Mouse (Mus musculus) G1E (cell line): ENCODE results near the gene Fam163b. TPM values are rescaled to one million over a fixed set of nuclear protein-coding genes. Genes with fewer than 3 reads are reported as not detected.

Experiments
- ATAC-seq: 2 replicates; pipeline ENCODE4 v1.8.0; 2016; ENCODE audit warnings: mild to moderate bottlenecking; ENCODE audit not compliant: insufficient number of reproducible peaks, poor library complexity, low FRiP score, severe bottlenecking; ENCODE audit errors: extremely low read depth
- DNase-seq: peaks from one replicate; pipeline ENCODE4 v3.0.0; 2012; ENCODE audit warnings: low spot score
- H3K27me3 ChIP-seq: 2 replicates; pipeline ENCODE4 v1.6.1; 2012; ENCODE audit warnings: mild to moderate bottlenecking, low read length, inconsistent platforms; ENCODE audit not compliant: insufficient read depth
- H3K36me3 ChIP-seq: replicated peaks from 2 replicates; pipeline ENCODE3; 2012; ENCODE audit warnings: mild to moderate bottlenecking, inconsistent platforms
- H3K4me1 ChIP-seq: 2 replicates; pipeline ENCODE4 v1.6.1; 2012; ENCODE audit warnings: low read depth, low read length, inconsistent platforms, mixed read lengths; ENCODE audit not compliant: insufficient read depth
- H3K4me3 ChIP-seq: 2 replicates; pipeline ENCODE4 v1.5.1; 2012; ENCODE audit warnings: low read depth, mild to moderate bottlenecking, inconsistent platforms, low read length, moderate library complexity, mixed read lengths
- H3K9me3 ChIP-seq: replicated peaks from 2 replicates; pipeline ENCODE4 v1.6.1; 2012; ENCODE audit warnings: inconsistent platforms
- CTCF ChIP-seq: IDR thresholded peaks from 2 replicates; pipeline ENCODE4 v1.5.1; 2012; ENCODE audit warnings: low read depth, low read length, inconsistent platforms, mixed read lengths
- GATA1 ChIP-seq: IDR thresholded peaks from 2 replicates; pipeline ENCODE4 v1.6.1; 2012; ENCODE audit warnings: borderline replicate concordance, low read length, inconsistent platforms, mixed read lengths
- GATA2 ChIP-seq: IDR thresholded peaks from 2 replicates; pipeline ENCODE4 v1.6.1; 2012; ENCODE audit warnings: low read depth, low read length, inconsistent platforms, borderline replicate concordance
- POLR2AphosphoS5 ChIP-seq: IDR thresholded peaks from 2 replicates; pipeline ENCODE4 v1.6.1; 2012; ENCODE audit warnings: low read depth, low read length, inconsistent platforms; ENCODE audit not compliant: insufficient replicate concordance
- TAL1 ChIP-seq: conservative IDR thresholded peaks from 2 replicates; pipeline ENCODE4 v1.6.1; 2012; ENCODE audit warnings: low read depth, low read length, inconsistent platforms, mixed read lengths
- polyA plus RNA-seq: library from polyadenylated mRNA; stranded (reverse); fragments of >175 nt; gene quantifications from 2 replicates; pipeline ENCODE4 v1.2.3, GENCODE M21; 2012
- total RNA-seq, 2 experiments: library from RNA; stranded (forward) in 1 of 2; stranded (reverse) in 1 of 2; fragments of 200-1000 nt in 1 of 2; fragments of >200 nt in 1 of 2; fragmentation: Nextera tagmentation in 1 of 2; gene quantifications; 2 replicates each; pipeline ENCODE4 v1.2.3; 2014 to 2017

Gene Fam163b
- total and polyA plus RNA-seq, 3 experiments, result 0.16 TPM; not detected in 2

DNA sequence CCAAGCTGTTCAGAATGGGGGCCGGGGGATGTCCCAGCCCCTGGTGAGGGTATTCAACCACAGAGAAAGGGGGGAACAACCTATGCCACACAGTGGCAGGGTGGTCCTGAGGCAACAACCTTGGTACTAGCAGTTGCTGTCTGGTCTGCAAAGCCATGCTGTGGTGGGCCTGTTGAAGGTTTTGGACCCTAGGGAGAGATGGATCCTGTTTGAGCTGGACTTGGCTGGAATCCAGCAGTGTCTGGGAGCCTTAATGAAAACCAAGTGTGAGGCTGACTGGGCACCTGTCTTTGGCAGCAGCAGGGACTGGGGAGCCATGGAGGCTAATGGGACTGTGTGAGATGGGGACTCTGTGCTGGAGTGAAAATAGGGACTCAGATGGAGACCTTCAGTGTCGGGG, 62.6 kb downstream of the Fam163b start:
- no peaks in the 10 kb centered on the region for H3K36me3 ChIP-seq
- TF ChIP-seq CTCF (no peak), POLR2AphosphoS5 (no peak), TAL1 (no peak), GATA1 (no peak), GATA2 (no peak)
- peaks cover 13% of the 10 kb centered on the region for H3K27me3 ChIP-seq
- H3K9me3 ChIP-seq, result no peaks in the 10 kb centered on the region
- no peak for ATAC-seq
- no peak for DNase-seq
- H3K4me1 ChIP-seq, result no peaks in the 10 kb centered on the region
- no peak overlapping the region for H3K4me3 ChIP-seq

DNA sequence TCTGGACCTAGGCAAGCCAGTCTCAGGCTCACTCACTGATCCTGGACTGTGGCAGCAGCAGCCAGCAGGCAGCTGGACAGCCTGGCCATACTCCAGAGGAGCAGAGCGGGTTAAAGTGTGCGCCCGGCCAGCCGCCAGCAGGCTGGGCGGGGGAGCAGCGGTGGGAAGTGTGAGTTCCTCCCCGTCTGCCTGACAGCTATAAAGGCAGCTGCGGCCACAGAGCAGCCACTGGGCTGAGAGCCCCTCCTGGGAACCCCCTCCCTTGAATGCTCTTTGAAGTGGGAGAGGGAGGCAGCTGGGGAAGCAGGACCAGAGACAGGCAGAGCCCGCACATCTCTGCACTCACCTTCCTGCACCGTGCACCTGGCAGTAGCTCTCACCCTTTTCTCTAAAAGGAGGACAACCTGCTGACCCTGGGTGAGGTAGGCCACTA, 63.1 kb downstream of the Fam163b start, which contains the start of gene Adamtsl2:
TSS of gene Adamtsl2 (plus strand) at position 228 of the 433 bp plus-strand sequence.
- DNase-seq (no peak), ATAC-seq (no peak)
- no peaks in the 10 kb centered on the region for H3K4me1 ChIP-seq
- TF ChIP-seq TAL1 (no peak), POLR2AphosphoS5 (no peak), CTCF (no peak), GATA2 (no peak), GATA1 (no peak)
- H3K9me3 ChIP-seq, result no peaks in the 10 kb centered on the region
- no peak within 1 kb of the TSS for H3K4me3 ChIP-seq
- no peaks in the 10 kb centered on the region for H3K36me3 ChIP-seq
- H3K27me3 ChIP-seq, result peaks cover 13% of the 10 kb centered on the region

DNA sequence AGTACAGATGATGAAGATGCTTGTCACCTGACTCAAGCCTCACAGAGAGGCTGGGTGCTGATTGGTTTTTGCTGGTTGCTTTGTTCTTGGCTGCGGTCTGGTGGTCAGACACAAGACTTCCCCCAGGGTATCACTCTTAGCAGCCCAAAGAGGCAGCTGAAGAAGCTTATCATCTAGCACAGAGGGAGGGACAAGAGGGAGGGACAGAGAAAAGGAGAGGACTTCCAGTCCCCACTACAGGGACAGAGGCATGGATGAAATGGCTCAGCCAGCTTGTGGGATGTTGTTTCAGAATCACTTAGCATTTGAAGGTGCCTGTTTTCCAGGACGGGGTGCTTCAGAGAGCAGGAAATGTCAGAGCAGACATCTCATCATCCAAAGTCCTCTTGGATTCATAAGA, 64.0 kb downstream of the Fam163b start:
- H3K27me3 ChIP-seq, result peaks cover 13% of the 10 kb centered on the region
- H3K9me3 ChIP-seq, result no peaks in the 10 kb centered on the region
- no peak overlapping the region for H3K4me3 ChIP-seq
- no peak for DNase-seq
- no peaks in the 10 kb centered on the region for H3K4me1 ChIP-seq
- no peaks in the 10 kb centered on the region for H3K36me3 ChIP-seq
- TF ChIP-seq CTCF, result no peak
- no peak for TF ChIP-seq GATA2
- no peak for TF ChIP-seq POLR2AphosphoS5
- no peak for TF ChIP-seq TAL1
- no peak for TF ChIP-seq GATA1
- ATAC-seq, result no peak

DNA sequence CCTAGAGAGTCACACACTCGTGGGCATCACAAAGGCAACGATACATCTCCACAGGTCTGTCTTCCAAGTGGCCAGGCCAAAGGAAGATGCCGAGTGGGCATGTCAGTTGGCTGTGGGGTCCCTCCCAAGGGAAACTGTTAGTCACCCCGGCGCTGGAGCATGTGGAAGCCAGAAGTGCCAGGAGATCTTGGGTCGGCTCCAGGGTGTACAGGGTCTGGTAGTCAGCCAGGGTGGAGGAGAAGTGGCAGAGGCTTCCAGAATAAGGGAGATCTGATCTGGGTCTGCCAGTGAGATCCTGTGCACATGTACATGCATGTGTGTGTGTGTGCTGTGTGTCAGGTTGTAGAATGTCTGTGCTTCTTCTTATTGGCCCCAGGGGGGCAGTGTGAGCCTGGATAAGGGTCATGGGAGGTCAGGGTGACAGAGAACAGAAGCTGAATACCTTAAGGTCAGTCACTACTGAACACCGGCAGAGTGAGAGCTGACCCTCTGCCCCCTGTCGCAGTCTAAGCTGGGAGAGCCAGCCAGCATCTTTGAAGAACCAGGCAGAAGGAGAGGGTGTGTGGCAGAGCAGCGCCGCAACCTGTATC, 64.5 kb downstream of the Fam163b start:
- Histone ChIP-seq H3K4me1 (no peaks in the 10 kb centered on the region), H3K4me3 (no peak overlapping the region), H3K27me3 (peaks cover 11% of the 10 kb centered on the region), H3K9me3 (no peaks in the 10 kb centered on the region), H3K36me3 (no peaks in the 10 kb centered on the region)
- DNase-seq (no peak), ATAC-seq (no peak)
- TF ChIP-seq TAL1 (no peak), GATA2 (no peak), GATA1 (no peak), POLR2AphosphoS5 (no peak), CTCF (no peak)

DNA sequence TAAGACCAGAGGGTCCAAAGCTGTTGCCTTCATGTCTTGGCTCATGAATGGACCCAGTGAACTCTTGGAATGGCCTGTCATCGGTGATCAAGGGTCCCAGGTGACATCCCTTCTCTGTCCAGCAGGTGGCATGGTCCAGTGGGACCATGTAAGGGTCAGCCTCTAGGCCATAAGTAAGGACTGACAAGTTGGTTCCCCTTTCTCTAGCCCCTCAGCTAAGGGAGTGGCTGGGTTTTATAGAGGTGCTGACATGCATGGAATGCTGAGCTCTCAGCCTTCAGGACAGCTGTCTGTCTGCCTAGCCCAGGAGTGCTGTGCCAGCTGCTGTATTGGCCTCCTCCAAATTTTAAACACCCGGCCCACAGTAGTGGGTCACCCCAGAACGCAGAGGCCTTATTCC, 66.8 kb downstream of the Fam163b start:
- DNase-seq, result peak; percentile 8
- Histone ChIP-seq H3K9me3 (no peaks in the 10 kb centered on the region), H3K4me3 (no peak overlapping the region), H3K27me3 (peaks cover 11% of the 10 kb centered on the region), H3K36me3 (no peaks in the 10 kb centered on the region), H3K4me1 (no peaks in the 10 kb centered on the region)
- TF ChIP-seq CTCF (0 out of 2 replicates have a peak, but pooled peaks have one; percentile 20), GATA1 (no peak)
- no peak for ATAC-seq

DNA sequence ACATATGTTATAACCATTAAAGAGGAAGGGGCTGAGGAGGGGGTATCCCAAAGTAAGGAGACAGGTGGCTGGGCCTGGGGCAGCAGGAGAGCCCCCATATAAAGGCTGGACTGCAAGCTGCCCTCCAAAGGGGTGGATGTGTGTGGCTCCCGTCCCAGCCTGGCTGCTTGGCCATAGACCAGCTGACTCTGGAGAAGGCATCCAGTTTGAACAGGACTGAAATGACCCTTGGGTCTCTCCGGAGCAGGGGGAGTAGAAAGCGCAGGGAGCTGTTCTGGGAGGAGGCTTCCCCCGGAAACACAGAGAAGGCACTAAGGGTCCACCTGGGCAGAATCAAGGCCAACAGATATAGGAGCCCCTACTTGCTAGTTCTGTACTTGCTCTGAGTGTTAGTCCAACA, 67.5 kb downstream of the Fam163b start:
- no peak for DNase-seq
- no peaks in the 10 kb centered on the region for H3K36me3 ChIP-seq
- no peaks in the 10 kb centered on the region for H3K9me3 ChIP-seq
- TF ChIP-seq CTCF (no peak), TAL1 (no peak), GATA2 (no peak), POLR2AphosphoS5 (no peak), GATA1 (no peak)
- H3K27me3 ChIP-seq, result peaks cover 15% of the 10 kb centered on the region
- ATAC-seq, result no peak
- H3K4me3 ChIP-seq, result no peak overlapping the region
- no peaks in the 10 kb centered on the region for H3K4me1 ChIP-seq

DNA sequence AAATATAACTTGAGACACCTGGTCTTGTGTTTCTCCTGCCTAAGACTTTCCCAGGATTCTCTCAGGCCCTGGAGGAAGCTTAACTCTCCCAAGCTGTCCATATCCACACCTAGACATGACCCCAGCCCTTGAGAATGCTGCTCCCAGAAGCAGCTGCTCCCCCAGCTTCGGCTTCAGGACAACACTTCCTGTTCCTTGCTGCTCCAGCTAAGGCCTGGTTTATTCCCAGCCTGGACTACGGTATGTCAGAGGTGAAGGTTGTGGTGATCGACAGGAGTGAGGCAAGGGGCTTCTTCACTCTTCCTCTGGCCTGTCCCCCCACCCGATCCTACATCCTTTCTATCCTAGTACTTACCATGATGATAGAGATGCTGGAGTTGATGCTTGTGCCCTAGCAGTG, 68.9 kb downstream of the Fam163b start:
- no peak for DNase-seq
- Histone ChIP-seq H3K36me3 (no peaks in the 10 kb centered on the region), H3K27me3 (peaks cover 10% of the 10 kb centered on the region), H3K9me3 (no peaks in the 10 kb centered on the region), H3K4me3 (no peak overlapping the region), H3K4me1 (no peaks in the 10 kb centered on the region)
- ATAC-seq, result no peak
- TF ChIP-seq CTCF (no peak), POLR2AphosphoS5 (no peak)
